Mouse (Mus musculus): Measurements from ENCODE around the gene Ccnb1ip1. TPM values are rescaled to one million over a fixed set of nuclear protein-coding genes. Genes with fewer than 3 reads are reported as not detected.

Gene Ccnb1ip1
- polyA plus RNA-seq (2012; ENCODE audit: low replicate concordance) = 0.11 and 3.0 TPM in 2 replicates

DNA sequence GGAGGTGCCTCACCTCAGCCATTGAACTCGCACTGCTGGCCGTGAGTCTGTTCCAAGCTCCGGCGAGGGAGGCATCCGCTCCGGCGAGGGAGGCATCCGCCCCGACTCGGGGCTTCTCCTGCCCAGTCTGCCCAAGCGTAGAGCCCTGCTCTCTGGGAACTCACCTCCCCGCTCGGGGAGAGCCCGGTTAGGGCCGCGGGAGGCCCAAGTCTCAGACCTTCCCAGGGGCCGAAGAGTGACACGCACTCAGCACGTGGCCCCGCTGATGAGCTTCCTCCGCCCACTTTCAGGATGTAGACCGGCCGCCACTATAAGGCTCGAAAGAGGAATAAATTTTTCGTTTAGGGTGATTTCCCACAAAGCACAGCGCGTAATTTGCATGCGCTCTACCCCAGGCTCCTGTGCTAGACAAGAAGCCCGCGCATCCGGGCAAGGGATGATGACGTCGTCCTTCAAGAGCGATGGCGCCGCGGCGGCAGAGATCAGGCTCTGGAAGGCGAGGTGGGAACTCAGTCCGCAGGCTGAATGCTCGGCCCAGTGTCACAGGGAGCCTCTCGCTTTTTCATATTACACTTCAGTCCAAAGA, at the start of gene Ccnb1ip1, which contains the start of gene Parp2:
TSS of gene Ccnb1ip1 (minus strand) at position 246 of the 586 bp plus-strand sequence.
TSS of gene Parp2 (plus strand) at position 355 of the 586 bp plus-strand sequence.

DNA sequence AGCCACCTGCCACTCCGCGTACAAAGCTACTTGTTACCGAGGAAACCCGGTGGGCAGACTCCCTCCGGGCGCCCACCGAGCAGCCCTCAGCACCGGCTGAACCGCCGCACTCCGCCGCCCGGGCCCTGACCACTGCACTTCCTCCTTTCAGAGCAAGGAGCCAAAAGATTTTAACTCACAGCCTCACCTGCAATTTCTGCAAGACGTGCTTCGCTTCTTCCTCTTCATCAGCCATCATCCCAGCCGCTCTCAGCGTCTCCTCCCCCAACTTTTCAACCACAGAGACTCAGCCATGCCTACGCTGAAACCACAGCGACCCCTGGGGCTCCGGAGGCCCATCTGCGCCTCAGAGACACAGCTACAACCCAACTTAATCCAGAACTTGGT, 22.3 kb downstream of the Ccnb1ip1 start, which contains the start of gene Ttc5:
TSS of gene Ttc5 (minus strand) at position 269 of the 387 bp plus-strand sequence.

DNA sequence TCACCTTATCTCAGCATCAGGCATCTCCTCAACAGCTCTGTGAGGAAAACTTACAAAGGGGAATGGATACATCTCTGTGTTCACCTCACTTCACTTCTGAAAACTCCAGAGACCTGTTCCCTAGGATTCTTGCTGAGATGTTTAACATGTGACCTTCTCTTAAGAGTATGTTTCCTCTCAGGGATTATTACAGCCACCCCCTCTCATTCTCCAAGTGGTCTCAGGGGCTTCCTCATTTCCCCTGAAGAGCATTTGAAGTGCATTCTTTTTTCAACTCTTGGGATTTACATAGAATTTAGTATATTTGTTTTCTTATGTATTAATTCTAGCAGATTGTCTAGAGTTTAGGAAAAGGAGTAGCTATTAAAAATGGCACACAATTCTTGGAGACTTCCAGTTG, 62.5 kb downstream of the Ccnb1ip1 start, which contains the start of gene Olfr749:
TSS of gene Olfr749 (minus strand) at position 101 of the 400 bp plus-strand sequence.

Other genes with a start within 250 kb of the Ccnb1ip1 start
- not detected in 2 replicates for gene Olfr744, start 192.9 kb downstream of the Ccnb1ip1 start, polyA plus RNA-seq (2012; ENCODE audit: low replicate concordance)
- gene Olfr745, start 168.3 kb downstream of the Ccnb1ip1 start, polyA plus RNA-seq (2012; ENCODE audit: low replicate concordance) = not detected in 2 replicates
- gene Olfr746, start 160.6 kb downstream of the Ccnb1ip1 start, polyA plus RNA-seq (2012; ENCODE audit: low replicate concordance) = not detected in 2 replicates
- gene Olfr747, start 114.5 kb downstream of the Ccnb1ip1 start, polyA plus RNA-seq (2012; ENCODE audit: low replicate concordance) = not detected in 2 replicates
- not detected in 2 replicates for gene Olfr748, start 100.4 kb downstream of the Ccnb1ip1 start, polyA plus RNA-seq (2012; ENCODE audit: low replicate concordance)
- not detected in 2 replicates for gene Olfr749, start 62.6 kb downstream of the Ccnb1ip1 start, polyA plus RNA-seq (2012; ENCODE audit: low replicate concordance)
- gene Ttc5, start 22.2 kb downstream of the Ccnb1ip1 start, polyA plus RNA-seq (2012; ENCODE audit: low replicate concordance) = 2.2 and 32.8 TPM in 2 replicates
- 2.0 and 4.7 TPM in 2 replicates for gene Parp2, start 109 bp upstream of the Ccnb1ip1 start, polyA plus RNA-seq (2012; ENCODE audit: low replicate concordance)
- 1.9 and 2.6 TPM in 2 replicates for gene Tep1, start 62.8 kb upstream of the Ccnb1ip1 start, polyA plus RNA-seq (2012; ENCODE audit: low replicate concordance)
- gene Klhl33, start 89.8 kb upstream of the Ccnb1ip1 start, polyA plus RNA-seq (2012; ENCODE audit: low replicate concordance) = not detected in 2 replicates
- 20.4 and 43.1 TPM in 2 replicates for gene Osgep, start 117.2 kb upstream of the Ccnb1ip1 start, polyA plus RNA-seq (2012; ENCODE audit: low replicate concordance)
- gene Apex1, start 117.2 kb upstream of the Ccnb1ip1 start, polyA plus RNA-seq (2012; ENCODE audit: low replicate concordance) = 33.0 and 38.4 TPM in 2 replicates
- 65.3 and 128 TPM in 2 replicates for gene Pip4p1, start 123.1 kb upstream of the Ccnb1ip1 start, polyA plus RNA-seq (2012; ENCODE audit: low replicate concordance)
- 1.7 and 2.1 TPM in 2 replicates for gene Pnp, start 123.3 kb upstream of the Ccnb1ip1 start, polyA plus RNA-seq (2012; ENCODE audit: low replicate concordance)
- gene Gm49342, start 136.8 kb upstream of the Ccnb1ip1 start, polyA plus RNA-seq (2012; ENCODE audit: low replicate concordance) = 1.3 TPM in 1 of 2 replicates, not detected in the other
- gene Pnp2, start 148.3 kb upstream of the Ccnb1ip1 start, polyA plus RNA-seq (2012; ENCODE audit: low replicate concordance) = not detected in 2 replicates
- not detected in 2 replicates for gene Rnase10, start 200.0 kb upstream of the Ccnb1ip1 start, polyA plus RNA-seq (2012; ENCODE audit: low replicate concordance)
- not detected in 2 replicates for gene Rnase9, start 234.1 kb upstream of the Ccnb1ip1 start, polyA plus RNA-seq (2012; ENCODE audit: low replicate concordance)
- gene Rnase11, start 242.4 kb upstream of the Ccnb1ip1 start, polyA plus RNA-seq (2012; ENCODE audit: low replicate concordance) = not detected in 2 replicates
- not detected in 2 replicates for gene Rnase12, start 249.9 kb upstream of the Ccnb1ip1 start, polyA plus RNA-seq (2012; ENCODE audit: low replicate concordance)

Measured in leukemia stem cell, adult 10-12 weeks (primary cell).